Mouse (Mus musculus) bone marrow macrophage, adult 2 months (primary cell): ENCODE data around the gene Sst.

Experiments used
- CTCF ChIP-seq: IDR thresholded peaks from 2 replicates; pipeline ENCODE4 v1.5.1; 2012; ENCODE audit warnings: low read depth, mild to moderate bottlenecking, low read length, moderate library complexity
- POLR2A ChIP-seq: IDR thresholded peaks from 2 replicates; pipeline ENCODE4 v1.6.1; 2012; ENCODE audit warnings: mild to moderate bottlenecking, low read depth, low read length, borderline replicate concordance

DNA sequence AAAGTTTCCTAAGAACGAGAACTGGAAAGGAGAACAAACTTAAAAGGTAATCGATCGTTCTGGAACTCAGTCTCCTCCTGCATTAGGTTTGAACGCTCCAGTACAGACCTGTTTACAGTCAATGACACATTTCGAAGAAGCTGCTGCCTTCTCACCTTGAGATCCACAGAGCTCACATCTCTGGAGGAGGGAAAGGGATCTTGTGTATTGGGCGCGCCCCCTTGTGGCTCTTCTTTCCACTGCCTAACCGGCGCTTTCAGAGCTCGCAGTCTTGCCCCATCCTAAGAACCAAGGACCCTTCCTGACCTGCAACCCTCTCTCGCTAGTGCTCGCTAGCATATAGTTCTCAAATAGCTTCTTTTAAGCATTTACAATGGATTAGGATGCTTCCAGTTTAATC, 8.1 kb upstream of the Sst start:
- TF ChIP-seq POLR2A = no peak
- peak; percentile 87 for TF ChIP-seq CTCF
